Mouse (Mus musculus) C2C12 (cell line): ENCODE results near the gene Rps19bp1. TPM values are rescaled to one million over a fixed set of nuclear protein-coding genes. Genes with fewer than 3 reads are reported as not detected.

Experiments used
- H3K27me3 ChIP-seq: one replicate; pipeline ENCODE4 v1.6.1; 2011; ENCODE audit not compliant: control insufficient read depth, insufficient read depth, insufficient read length
- H3K36me3 ChIP-seq: one replicate; pipeline ENCODE4 v1.6.1; 2011; ENCODE audit not compliant: control insufficient read depth, insufficient read depth
- H3K4me3 ChIP-seq: one replicate; pipeline ENCODE4 v1.5.1; 2011; ENCODE audit warnings: mild to moderate bottlenecking, control low read depth; ENCODE audit not compliant: poor library complexity, insufficient read depth, severe bottlenecking
- H3K79me2 ChIP-seq: one replicate; pipeline ENCODE4 v1.6.1; 2011; ENCODE audit not compliant: control insufficient read depth, insufficient read depth
- H3K79me3 ChIP-seq: one replicate; pipeline ENCODE4 v1.6.1; 2011; ENCODE audit warnings: low read depth, control low read depth
- H3ac ChIP-seq: one replicate; pipeline ENCODE3; 2011; ENCODE audit warnings: low read depth; ENCODE audit not compliant: control insufficient read depth, insufficient read length
- CEBPB ChIP-seq: IDR thresholded peaks from one replicate; pipeline ENCODE4 v1.6.1; 2011; ENCODE audit warnings: low read depth, mild to moderate bottlenecking, control low read depth, moderate library complexity
- CTCF ChIP-seq: IDR thresholded peaks from one replicate; pipeline ENCODE4 v1.5.1; 2011; ENCODE audit not compliant: control insufficient read depth, insufficient read depth, insufficient read length
- FOSL1 ChIP-seq: IDR thresholded peaks from one replicate; pipeline ENCODE4 v1.8.0; 2011; ENCODE audit warnings: mild to moderate bottlenecking, low read length; ENCODE audit not compliant: poor library complexity, insufficient read depth, severe bottlenecking
- MAX ChIP-seq: IDR thresholded peaks from one replicate; pipeline ENCODE4 v1.6.1; 2011; ENCODE audit warnings: mild to moderate bottlenecking, control low read depth
- MYOD1 ChIP-seq: IDR thresholded peaks from one replicate; pipeline ENCODE4 v1.6.1; 2011; ENCODE audit warnings: low read depth; ENCODE audit not compliant: control insufficient read depth, insufficient read length
- MYOG ChIP-seq: IDR thresholded peaks from one replicate; pipeline ENCODE4 v1.6.1; 2011; ENCODE audit not compliant: control insufficient read depth, insufficient read length; ENCODE audit errors: extremely low read depth
- USF1 ChIP-seq: IDR thresholded peaks from one replicate; pipeline ENCODE4 v1.6.1; 2011; ENCODE audit warnings: low read depth, mild to moderate bottlenecking, control low read depth, moderate library complexity
- polyA plus RNA-seq: library from polyadenylated mRNA; unstranded; fragments of >200 nt; fragmentation: generic; extraction: Trizol; gene quantifications from one replicate; pipeline ENCODE4 v1.2.1, GENCODE M21; 2012; ENCODE audit warnings: missing spikeins

The Rps19bp1 gene
- polyA plus RNA-seq, 1 experiment, result 223 TPM

DNA sequence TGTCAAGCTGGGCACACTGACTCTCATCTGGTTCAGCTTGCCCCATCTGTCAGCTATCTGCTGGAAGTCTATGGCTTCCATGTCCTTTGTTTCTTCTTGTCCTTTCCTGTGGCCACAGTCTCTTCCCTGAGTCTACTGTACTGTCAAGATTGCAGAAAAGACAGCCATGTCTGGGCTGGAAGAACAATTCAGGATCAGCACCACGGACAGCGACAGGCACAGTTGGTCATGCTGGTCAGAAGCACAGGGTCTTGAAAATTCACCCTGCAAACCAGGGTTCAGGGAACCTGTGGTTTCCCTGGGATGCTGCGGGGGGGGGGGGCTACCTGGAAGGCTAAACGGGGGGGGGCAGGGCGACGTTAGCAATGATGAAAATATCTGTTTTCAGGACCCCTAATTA is 13.5 kb upstream of the Rps19bp1 start:
- TF ChIP-seq CEBPB (no peak), MAX (peak; percentile 54)
- Histone ChIP-seq H3K27me3 (peaks cover 32% of the 10 kb centered on the region), H3K79me2 (no peaks in the 10 kb centered on the region)

DNA sequence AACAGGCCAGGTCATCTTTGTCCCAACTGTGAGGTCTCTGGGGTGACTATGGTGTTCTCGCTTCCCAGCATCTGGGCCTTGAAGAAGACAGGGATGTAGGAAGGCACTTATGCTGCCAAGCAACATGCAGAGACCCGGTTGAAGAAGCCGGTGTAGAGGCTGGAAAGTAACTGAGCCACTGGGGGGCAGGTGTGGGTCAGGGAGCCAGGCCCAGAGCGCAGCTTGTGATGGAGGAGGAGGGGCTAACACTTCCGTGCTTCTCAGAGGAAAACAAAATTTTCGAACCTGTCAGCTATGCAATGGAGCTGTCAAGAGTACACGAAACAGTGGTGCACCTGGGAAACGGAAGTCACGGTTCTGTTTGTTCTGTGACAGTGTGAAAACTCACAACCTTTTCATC is 13.0 kb upstream of the Rps19bp1 start:
- Histone ChIP-seq H3K79me3 (no peaks in the 10 kb centered on the region), H3ac (no peak overlapping the region), H3K79me2 (no peaks in the 10 kb centered on the region), H3K4me3 (no peak overlapping the region), H3K36me3 (no peaks in the 10 kb centered on the region), H3K27me3 (peaks cover 27% of the 10 kb centered on the region)
- TF ChIP-seq USF1, result no peak
- no peak for TF ChIP-seq CEBPB
- TF ChIP-seq MAX, result no peak
- no peak for TF ChIP-seq MYOG
- no peak for TF ChIP-seq FOSL1
- no peak for TF ChIP-seq CTCF
- no peak for TF ChIP-seq MYOD1

More for the DNA sequence above, 13.5 kb upstream of the Rps19bp1 start:
- H3K4me3 ChIP-seq, result no peak overlapping the region
- no peak overlapping the region for H3ac ChIP-seq
- no peaks in the 10 kb centered on the region for H3K79me3 ChIP-seq
- H3K36me3 ChIP-seq, result no peaks in the 10 kb centered on the region

DNA sequence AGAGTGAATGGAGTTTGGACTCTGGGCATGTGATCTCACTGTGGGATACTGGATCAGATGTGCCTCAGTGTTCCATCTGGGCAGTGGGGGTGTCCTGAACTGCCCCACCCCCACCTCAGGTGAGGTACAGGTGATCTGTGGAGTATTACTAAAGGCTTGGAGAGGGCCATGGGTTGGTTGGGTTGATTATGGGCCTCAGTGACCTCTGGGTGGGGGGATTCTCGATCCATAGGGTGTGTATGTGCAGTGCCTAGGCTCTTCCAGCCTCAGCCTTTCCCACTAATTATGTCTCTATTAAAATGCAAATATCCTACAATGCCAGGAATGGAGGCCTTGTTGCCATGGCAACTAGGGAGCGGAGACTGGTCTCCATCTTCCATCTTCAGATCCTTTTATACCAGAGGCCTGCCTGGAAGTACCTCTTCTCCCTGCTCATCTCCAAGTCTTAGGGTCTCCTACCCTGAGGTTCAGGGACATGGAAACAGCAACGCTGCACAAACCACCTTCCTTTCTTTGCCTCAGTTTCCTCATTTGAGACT is 7.8 kb upstream of the Rps19bp1 start:
- no peak overlapping the region for H3K4me3 ChIP-seq
- no peaks in the 10 kb centered on the region for H3K79me3 ChIP-seq
- H3ac ChIP-seq, result no peak overlapping the region
- H3K36me3 ChIP-seq, result no peaks in the 10 kb centered on the region
- H3K79me2 ChIP-seq, result no peaks in the 10 kb centered on the region
- TF ChIP-seq USF1 (no peak), MYOD1 (no peak), MAX (no peak), MYOG (no peak), FOSL1 (no peak), CEBPB (no peak), CTCF (no peak)
- H3K27me3 ChIP-seq, result peaks cover 5% of the 10 kb centered on the region

DNA sequence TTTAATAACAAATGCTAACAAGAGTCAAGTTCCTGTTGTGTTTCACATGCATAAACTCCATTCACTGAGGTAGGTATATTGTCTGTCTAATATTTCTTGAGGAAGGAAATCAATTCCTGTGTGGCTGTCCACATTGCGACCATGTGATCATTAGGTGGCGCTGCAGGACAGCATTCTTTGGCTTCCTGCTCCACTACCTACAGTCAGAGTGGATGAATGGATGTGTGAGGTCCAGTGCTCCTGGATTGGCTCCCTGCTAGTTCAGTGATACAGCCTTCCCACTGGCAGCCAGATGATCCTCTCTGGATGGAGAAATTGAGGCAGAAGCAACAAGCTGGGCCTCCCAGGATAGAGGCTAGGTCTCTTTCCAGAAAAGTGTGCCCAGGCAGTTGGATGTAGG is 2.2 kb upstream of the Rps19bp1 start:
- peaks cover 5% of the 10 kb centered on the region for H3K27me3 ChIP-seq
- peaks cover 28% of the 10 kb centered on the region for H3K79me2 ChIP-seq
- no peak overlapping the region for H3K4me3 ChIP-seq
- H3K79me3 ChIP-seq, result peaks cover 17% of the 10 kb centered on the region
- TF ChIP-seq CTCF (peak; percentile 93), CEBPB (no peak), MAX (peak; percentile 81), MYOD1 (no peak), USF1 (peak; percentile 59), MYOG (no peak), FOSL1 (no peak)
- no peak overlapping the region for H3ac ChIP-seq
- peaks cover 12% of the 10 kb centered on the region for H3K36me3 ChIP-seq

DNA sequence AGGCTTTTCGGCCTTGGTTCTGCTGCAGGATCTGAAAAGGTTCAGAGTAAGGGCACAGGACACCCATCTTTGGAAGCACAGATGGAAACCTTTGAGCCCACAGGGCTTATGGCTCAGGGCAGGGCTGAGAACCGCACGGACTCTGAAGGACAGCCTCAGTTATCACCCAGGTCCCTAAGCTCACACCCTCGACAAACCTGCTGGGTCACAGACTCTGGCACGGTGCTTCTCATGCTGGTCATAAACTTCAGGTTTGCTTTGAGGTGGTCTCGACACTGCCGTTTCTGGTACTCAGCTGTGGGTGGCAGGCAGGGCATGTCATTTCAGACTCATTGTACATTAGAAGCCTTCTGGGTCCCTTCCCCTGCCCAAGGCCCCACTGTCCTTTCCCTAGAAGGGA is 3.0 kb downstream of the Rps19bp1 start:
- Histone ChIP-seq H3K4me3 (no peak overlapping the region), H3ac (no peak overlapping the region), H3K27me3 (no peaks in the 10 kb centered on the region), H3K79me3 (peaks cover 30% of the 10 kb centered on the region), H3K36me3 (peaks cover 53% of the 10 kb centered on the region), H3K79me2 (peaks cover 51% of the 10 kb centered on the region)
- TF ChIP-seq FOSL1 (no peak), CTCF (no peak), MYOD1 (no peak), MYOG (no peak), CEBPB (no peak)

DNA sequence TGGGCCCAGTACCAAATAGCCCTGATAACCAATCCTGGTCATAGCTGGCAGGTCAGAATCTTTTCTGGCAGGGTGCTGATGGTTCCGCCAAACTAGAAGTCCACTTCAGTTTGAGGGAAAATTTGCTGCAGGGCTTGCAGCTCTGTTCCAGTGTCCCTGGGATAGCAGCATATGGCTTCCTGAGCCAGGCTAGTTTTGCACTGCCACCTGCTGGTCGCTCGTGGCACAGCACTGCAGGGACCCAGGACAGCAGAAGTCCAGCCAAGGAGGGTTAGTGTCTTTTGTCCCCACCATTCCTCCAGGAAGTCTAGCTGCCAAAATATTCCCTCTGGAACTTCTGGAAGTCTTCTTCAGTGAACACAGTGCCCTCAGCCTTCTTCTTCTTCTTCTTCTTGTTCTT is 3.4 kb downstream of the Rps19bp1 start:
- TF ChIP-seq CTCF (peak; percentile 96), FOSL1 (no peak), MAX (peak; percentile 79)
- Histone ChIP-seq H3K79me2 (peaks cover 56% of the 10 kb centered on the region), H3ac (no peak overlapping the region), H3K79me3 (peaks cover 33% of the 10 kb centered on the region), H3K27me3 (no peaks in the 10 kb centered on the region), H3K36me3 (peaks cover 56% of the 10 kb centered on the region), H3K4me3 (no peak overlapping the region)
